Mouse (Mus musculus) MEL (cell line): ENCODE measurements around the gene Fndc3b.

Source experiments
- CTCF ChIP-seq, 3 experiments: IDR thresholded peaks in 2 of 3; conservative IDR thresholded peaks in 1 of 3; 2 replicates each; pipeline ENCODE4 v1.5.1; 2011 to 2012; ENCODE audit warnings: low read length in 3 of 3, low read depth in 2 of 3, mild to moderate bottlenecking in 2 of 3, improper control_type of control experiment in 1 of 3, inconsistent platforms in 1 of 3, mixed read lengths in 1 of 3, moderate library complexity in 1 of 3; ENCODE audit not compliant: control insufficient read depth in 1 of 3, insufficient read depth in 1 of 3, poor library complexity in 1 of 3, severe bottlenecking in 1 of 3
- KAT2A ChIP-seq: conservative IDR thresholded peaks from 2 replicates; pipeline ENCODE4 v1.6.1; 2012; ENCODE audit warnings: low read depth, low read length, improper control_type of control experiment, inconsistent platforms
- MAFK ChIP-seq: IDR thresholded peaks from 2 replicates; pipeline ENCODE4 v1.6.1; 2011; ENCODE audit warnings: low read depth, mild to moderate bottlenecking, low read length, improper control_type of control experiment, borderline replicate concordance
- MYC ChIP-seq: IDR thresholded peaks from 2 replicates; pipeline ENCODE4 v1.6.1; 2011; ENCODE audit warnings: low read depth, mild to moderate bottlenecking, low read length, improper control_type of control experiment, moderate library complexity
- POLR2A ChIP-seq, 2 experiments: IDR thresholded peaks; 2 replicates each; pipeline ENCODE4 v1.6.1; 2011 to 2012; ENCODE audit warnings: low read length in 2 of 2, mild to moderate bottlenecking in 2 of 2, control low read depth in 1 of 2, improper control_type of control experiment in 1 of 2, low read depth in 1 of 2, moderate library complexity in 1 of 2; ENCODE audit not compliant: control insufficient read depth in 1 of 2, insufficient read depth in 1 of 2, poor library complexity in 1 of 2
- SIN3A ChIP-seq: IDR thresholded peaks from 2 replicates; pipeline ENCODE4 v1.6.1; 2012; ENCODE audit warnings: low read length, improper control_type of control experiment, inconsistent platforms
- USF1 ChIP-seq: IDR thresholded peaks from 2 replicates; pipeline ENCODE4 v1.6.1; 2014; ENCODE audit warnings: low read depth, mild to moderate bottlenecking, inconsistent platforms, low read length, improper control_type of control experiment, moderate library complexity

GRCm38 (mm10) chr3:27461861-27462260 is 249.2 kb downstream of the Fndc3b start:
- TF ChIP-seq CTCF (IDR thresholded peaks at IDR 0.05 in 2 of 3, conservative IDR thresholded peaks at IDR 0.05 in 1 of 3; ENCODE audit: control insufficient read depth in 1 of 3, insufficient read depth in 1 of 3, low read depth in 2 of 3, low read length in 3 of 3, poor library complexity in 1 of 3, severe bottlenecking in 1 of 3), result no peak
- TF ChIP-seq POLR2A (IDR thresholded peaks at IDR 0.05; ENCODE audit: control insufficient read depth in 1 of 2, insufficient read depth in 1 of 2, low read depth in 1 of 2, low read length in 2 of 2, poor library complexity in 1 of 2), result no peak
- TF ChIP-seq SIN3A, result no peak
- no peak for TF ChIP-seq MAFK
- TF ChIP-seq KAT2A, result no peak
- TF ChIP-seq MYC, result no peak
- no peak for TF ChIP-seq USF1
